Mouse (Mus musculus): ENCODE data around the gene Gm10053. TPM values are rescaled to one million over a fixed set of nuclear protein-coding genes. Genes with fewer than 3 reads are reported as not detected.
"Not testable (repeated sequence)": the region's sequence is repeated elsewhere in the genome, so short reads cannot be mapped to it uniquely, and the experiment has no call there.

The Gm10053 gene
- polyA plus RNA-seq (2015; fragmentation: Nextera tagmentation; extraction: Ambion mirVana): 215 and 226 TPM in 2 replicates

DNA sequence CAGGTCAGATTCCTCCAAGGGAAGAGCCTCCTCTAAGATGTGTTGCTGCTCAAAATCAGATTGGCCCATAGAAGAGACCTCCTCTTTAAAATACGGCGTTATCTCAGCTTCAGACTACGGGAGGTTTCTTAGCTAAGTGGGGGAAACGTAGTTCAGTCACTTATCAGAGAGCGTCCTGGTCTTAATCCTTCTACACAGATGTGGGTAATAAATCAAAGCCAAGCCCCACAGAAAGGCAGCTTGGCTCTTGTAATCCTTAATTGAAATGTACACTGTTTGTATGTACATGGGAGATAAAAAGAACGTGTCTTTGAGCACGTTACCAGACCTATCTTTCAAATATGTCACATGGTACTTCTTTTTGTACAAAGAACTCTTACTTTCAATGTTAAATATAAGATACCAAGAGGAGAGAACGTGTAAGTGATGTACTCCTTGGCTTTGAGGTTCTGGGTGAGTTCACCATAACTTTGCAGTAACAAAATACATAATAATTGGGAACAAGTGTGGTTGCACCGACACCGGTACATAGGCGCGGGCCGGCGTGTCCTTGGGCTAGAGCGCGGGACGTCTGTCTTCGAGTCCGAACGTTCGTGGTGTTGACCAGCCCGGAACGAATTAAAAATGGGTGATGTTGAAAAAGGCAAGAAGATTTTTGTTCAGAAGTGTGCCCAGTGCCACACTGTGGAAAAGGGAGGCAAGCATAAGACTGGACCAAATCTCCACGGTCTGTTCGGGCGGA, at the start of gene Gm10053:
Gm10053 (plus strand) TSS at position 558 of the 742 bp plus-strand sequence.
- H3K9ac ChIP-seq; H3K36me3 ChIP-seq; H3K4me1 ChIP-seq (replicated peaks); H3K4me2 ChIP-seq; H3K4me3 ChIP-seq (replicated peaks); H3K9me3 ChIP-seq (replicated peaks); H3K27ac ChIP-seq; DNase-seq; H3K27me3 ChIP-seq: not testable (repeated sequence)
- ATAC-seq (ENCODE audit: low read depth): 0 out of 2 replicates have a peak, but pooled peaks have one; percentile 54
- 64% methylated on average over 23 of the region's 26 CpGs for WGBS (ENCODE audit: insufficient replicate concordance)

GRCm38 (mm10) chr19:24842080-24842479, 33.4 kb upstream of the Gm10053 start:
- 47% methylated on average over 3 of the region's 3 CpGs for WGBS (ENCODE audit: insufficient replicate concordance)
- ATAC-seq (ENCODE audit: low read depth): no peak
- Histone ChIP-seq H3K4me2 (no peak overlapping the region), H3K4me1 (replicated peaks) (no peaks in the 10 kb centered on the region), H3K4me3 (replicated peaks) (no peak overlapping the region), H3K9me3 (replicated peaks) (no peaks in the 10 kb centered on the region), H3K36me3 (no peaks in the 10 kb centered on the region), H3K27ac (no peak overlapping the region), H3K9ac (no peak overlapping the region), H3K27me3 (no peaks in the 10 kb centered on the region)
- DNase-seq: no peak

- DNase-seq (no peak), ATAC-seq (ENCODE audit: low read depth) (no peak)
- Histone ChIP-seq H3K36me3 (no peaks in the 10 kb centered on the region), H3K4me3 (replicated peaks) (no peak overlapping the region), H3K4me2 (no peak overlapping the region), H3K4me1 (replicated peaks) (no peaks in the 10 kb centered on the region), H3K9ac (no peak overlapping the region), H3K27ac (no peak overlapping the region), H3K9me3 (replicated peaks) (no peaks in the 10 kb centered on the region), H3K27me3 (no peaks in the 10 kb centered on the region)
- WGBS (ENCODE audit: insufficient replicate concordance): 48% methylated on average over 7 of the region's 7 CpGs
These were observed 30.4 kb upstream of the Gm10053 start for GRCm38 (mm10) chr19:24845007-24845546.

DNA sequence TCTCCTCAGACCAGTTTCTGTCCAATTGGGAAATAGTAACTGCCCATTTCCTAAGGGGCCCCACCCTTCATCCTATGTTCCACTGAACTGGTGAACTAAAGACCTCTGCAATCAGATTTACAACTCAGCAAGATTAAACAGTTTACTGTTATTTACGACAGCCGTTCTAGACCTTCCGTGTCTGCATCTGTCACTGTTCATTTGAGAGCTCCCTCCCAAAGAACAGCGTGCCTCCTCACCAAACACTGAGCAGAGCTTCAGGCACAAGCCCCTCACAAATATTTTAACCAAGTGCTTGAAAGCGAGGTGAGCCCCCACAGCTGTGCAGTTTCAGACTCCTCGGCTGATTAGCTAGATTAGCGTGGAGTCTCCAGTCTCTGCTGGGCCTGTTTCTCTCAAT, 27.1 kb upstream of the Gm10053 start:
- Histone ChIP-seq H3K9ac (no peak overlapping the region), H3K4me1 (replicated peaks) (no peaks in the 10 kb centered on the region), H3K4me3 (replicated peaks) (no peak overlapping the region), H3K9me3 (replicated peaks) (no peaks in the 10 kb centered on the region), H3K27ac (no peak overlapping the region), H3K36me3 (no peaks in the 10 kb centered on the region), H3K27me3 (peaks cover 2% of the 10 kb centered on the region; the same call in 1 of the 2 replicates), H3K4me2 (no peak overlapping the region)
- 60% methylated on average over 7 of the region's 7 CpGs for WGBS (ENCODE audit: insufficient replicate concordance)
- no peak for DNase-seq
- ATAC-seq (ENCODE audit: low read depth): no peak

DNA sequence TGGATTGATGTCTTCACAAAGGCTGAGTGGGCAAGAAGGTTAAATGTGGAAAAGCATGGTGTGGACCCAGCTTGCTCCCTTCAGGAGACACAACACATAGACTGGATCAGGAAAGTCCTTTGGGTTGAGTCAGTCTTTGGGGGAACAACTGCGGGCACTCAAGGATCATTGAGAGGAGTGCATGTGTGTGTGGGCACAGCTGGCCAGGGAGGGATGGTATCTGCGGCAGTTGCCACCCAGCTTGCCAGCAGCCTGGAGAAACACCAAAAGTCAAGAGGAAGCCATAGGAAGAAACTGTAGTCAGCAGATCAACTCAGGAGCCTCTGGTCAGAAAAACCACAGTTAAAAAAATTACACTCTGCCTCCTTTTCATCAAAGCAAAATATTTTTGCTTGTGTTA, 26.6 kb upstream of the Gm10053 start:
- WGBS (ENCODE audit: insufficient replicate concordance): 65% methylated on average over 2 of the region's 2 CpGs
- DNase-seq (no peak), ATAC-seq (ENCODE audit: low read depth) (no peak)
- H3K9ac ChIP-seq: no peak overlapping the region
- no peak overlapping the region for H3K27ac ChIP-seq
- H3K36me3 ChIP-seq: no peaks in the 10 kb centered on the region
- no peak overlapping the region for H3K4me2 ChIP-seq
- no peaks in the 10 kb centered on the region for H3K9me3 ChIP-seq (replicated peaks)
- H3K4me3 ChIP-seq (replicated peaks): no peak overlapping the region
- H3K4me1 ChIP-seq (replicated peaks): no peaks in the 10 kb centered on the region
- peaks cover 3% of the 10 kb centered on the region; the same call in 1 of the 2 replicates for H3K27me3 ChIP-seq

DNA sequence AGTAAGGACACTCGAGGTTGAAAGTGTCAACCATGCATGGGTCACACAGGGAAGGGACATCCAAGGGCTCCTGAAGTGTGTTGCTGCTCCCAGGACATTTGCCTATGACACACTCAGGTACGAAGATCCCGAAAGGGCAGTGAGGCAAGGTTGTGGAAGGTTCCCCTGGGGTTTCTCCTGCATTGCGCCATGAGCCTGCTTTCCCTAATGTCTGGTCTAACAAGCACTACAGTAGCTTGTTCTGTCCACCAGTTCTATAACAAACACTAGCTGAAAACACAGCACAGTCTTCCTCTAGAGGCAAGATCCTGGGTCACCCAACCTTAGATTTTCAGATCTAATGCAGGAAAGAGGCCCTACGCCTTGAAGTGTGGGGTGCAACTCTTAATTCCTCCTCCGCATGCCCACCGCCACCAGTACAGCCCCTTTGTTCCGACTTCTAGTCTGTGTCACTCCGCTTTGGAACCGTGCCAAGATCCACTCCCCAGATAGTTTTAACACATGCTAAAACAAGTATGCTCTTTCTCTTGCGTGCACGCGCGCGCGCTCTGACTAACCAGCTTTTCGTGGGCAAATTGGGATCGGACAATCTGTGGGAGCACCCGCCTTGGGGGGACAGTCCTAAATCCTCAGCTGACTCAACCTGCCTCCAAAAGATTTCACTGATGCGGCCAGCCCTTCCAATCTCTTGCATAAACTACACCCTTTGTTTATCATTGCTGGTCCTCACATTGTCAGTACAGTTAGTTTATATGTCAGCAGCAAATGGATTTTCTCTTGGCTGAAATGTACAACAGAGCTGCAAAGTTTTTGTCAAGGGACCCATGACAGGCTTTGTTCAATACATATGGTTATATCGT, 23.8 kb upstream of the Gm10053 start:
- no peak overlapping the region for H3K4me3 ChIP-seq (replicated peaks)
- 78% methylated on average over 21 of the region's 21 CpGs for WGBS (ENCODE audit: insufficient replicate concordance)
- no peaks in the 10 kb centered on the region for H3K9me3 ChIP-seq (replicated peaks)
- no peak overlapping the region for H3K9ac ChIP-seq
- no peak overlapping the region for H3K4me2 ChIP-seq
- no peaks in the 10 kb centered on the region for H3K4me1 ChIP-seq (replicated peaks)
- no peak for ATAC-seq (ENCODE audit: low read depth)
- H3K27ac ChIP-seq: no peak overlapping the region
- H3K27me3 ChIP-seq: peaks cover 3% of the 10 kb centered on the region; the same call in 1 of the 2 replicates
- H3K36me3 ChIP-seq: no peaks in the 10 kb centered on the region
- DNase-seq: no peak

DNA sequence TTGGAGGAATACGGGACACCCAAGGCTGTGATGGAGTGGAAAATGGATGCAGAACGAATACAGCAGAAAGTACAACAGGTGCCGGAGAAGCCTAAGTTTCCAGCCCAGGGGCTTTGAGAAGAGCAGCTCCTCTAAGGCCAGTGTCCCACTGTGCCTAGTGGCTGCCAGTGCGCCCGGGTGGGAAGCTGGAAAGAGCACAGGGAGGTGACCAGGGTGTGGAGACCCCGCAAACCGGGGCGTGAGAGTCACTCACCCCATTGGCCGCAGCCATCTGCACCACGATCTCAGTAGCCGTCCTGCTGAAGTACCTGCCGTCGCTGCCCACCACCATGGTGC, 14.2 kb upstream of the Gm10053 start:
- no peak overlapping the region for H3K27ac ChIP-seq
- H3K9ac ChIP-seq: no peak overlapping the region
- no peaks in the 10 kb centered on the region for H3K36me3 ChIP-seq
- H3K4me2 ChIP-seq: peak overlapping the region; percentile 49
- peak overlapping the region; percentile 44 for H3K4me3 ChIP-seq (replicated peaks)
- DNase-seq (no peak), ATAC-seq (ENCODE audit: low read depth) (no peak)
- 22% methylated on average over 13 of the region's 13 CpGs for WGBS (ENCODE audit: insufficient replicate concordance)
- H3K27me3 ChIP-seq: peaks cover 42% of the 10 kb centered on the region
- H3K4me1 ChIP-seq (replicated peaks): no peaks in the 10 kb centered on the region
- no peaks in the 10 kb centered on the region for H3K9me3 ChIP-seq (replicated peaks)

DNA sequence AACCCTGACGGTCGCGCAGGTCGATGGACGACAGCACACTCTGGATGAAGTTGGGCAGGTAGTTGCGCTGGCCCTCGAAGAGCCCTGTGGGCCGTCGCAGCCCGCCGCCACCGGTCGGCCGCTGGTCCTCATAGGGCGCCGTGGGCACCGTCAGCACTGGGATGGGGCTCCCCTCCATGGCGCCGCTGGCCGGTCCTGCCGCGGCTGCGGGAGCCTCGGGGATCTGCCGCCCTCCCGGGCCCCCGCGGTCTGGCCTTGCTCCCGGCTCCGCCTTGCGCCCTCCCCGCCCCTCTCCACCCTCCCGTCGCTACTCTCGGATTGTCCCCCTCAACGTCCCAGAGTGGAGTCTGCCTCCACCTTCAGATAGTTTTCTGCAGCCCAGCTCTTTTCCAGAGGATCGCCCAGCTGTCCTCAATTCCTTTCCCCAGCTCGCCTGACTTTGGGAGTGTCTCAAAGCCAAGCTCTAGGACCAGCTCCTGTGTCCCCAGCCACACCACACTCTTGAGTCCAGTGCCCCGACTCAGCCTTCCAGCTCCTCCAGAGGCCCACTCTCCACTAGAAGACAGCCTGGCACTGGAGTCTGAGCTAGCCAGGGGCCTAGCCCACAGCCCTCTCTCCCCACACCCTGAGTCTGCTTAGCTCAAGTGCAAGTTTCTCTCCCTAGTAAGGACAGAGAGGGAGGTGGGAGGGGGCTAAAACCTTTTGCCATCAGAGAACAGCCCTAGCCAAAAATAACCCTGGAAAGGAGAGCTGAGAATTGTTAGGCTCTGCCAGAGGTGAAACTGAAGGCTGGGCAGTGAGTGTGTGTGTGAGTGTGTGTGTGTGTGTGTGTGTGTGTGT, 13.7 kb upstream of the Gm10053 start, which contains the start of gene Pgm5:
Pgm5 (minus strand) TSS at position 244 of the 840 bp plus-strand sequence.
- WGBS (ENCODE audit: insufficient replicate concordance): 1% methylated on average over 39 of the region's 39 CpGs
- ATAC-seq (ENCODE audit: low read depth) (no peak), DNase-seq (no peak)
- Histone ChIP-seq H3K36me3 (no peaks in the 10 kb centered on the region), H3K4me2 (peak within 1 kb of the TSS; percentile 49), H3K27me3 (peaks cover 42% of the 10 kb centered on the region), H3K9me3 (replicated peaks) (no peaks in the 10 kb centered on the region), H3K27ac (no peak within 1 kb of the TSS), H3K9ac (no peak within 1 kb of the TSS), H3K4me3 (replicated peaks) (peak within 1 kb of the TSS; percentile 44), H3K4me1 (replicated peaks) (no peaks in the 10 kb centered on the region)

DNA sequence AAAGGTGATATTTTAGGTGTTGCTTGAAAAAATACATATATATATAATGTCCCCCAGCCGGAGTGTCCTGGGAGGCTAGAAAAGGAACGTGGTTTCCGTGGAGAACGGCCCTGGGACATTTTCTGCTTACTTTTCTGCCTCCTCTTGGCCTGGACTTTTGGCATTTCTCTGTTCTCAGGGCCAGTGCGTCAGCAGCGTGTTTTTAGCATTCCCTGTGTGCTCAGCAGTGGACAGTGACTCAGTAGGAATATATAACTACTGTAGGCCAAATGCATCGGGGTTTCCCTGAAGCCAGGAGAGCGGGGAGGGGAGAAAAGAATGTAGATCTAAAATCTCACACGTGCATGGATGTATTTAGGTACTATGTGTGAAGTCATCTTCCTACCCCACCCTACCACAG, 10.1 kb upstream of the Gm10053 start:
- peaks cover 35% of the 10 kb centered on the region for H3K27me3 ChIP-seq
- H3K4me3 ChIP-seq (replicated peaks): no peak overlapping the region
- H3K36me3 ChIP-seq: no peaks in the 10 kb centered on the region
- H3K4me2 ChIP-seq: no peak overlapping the region
- ATAC-seq (ENCODE audit: low read depth): no peak
- no peak overlapping the region for H3K27ac ChIP-seq
- DNase-seq: no peak
- H3K9ac ChIP-seq: no peak overlapping the region
- H3K9me3 ChIP-seq (replicated peaks): no peaks in the 10 kb centered on the region
- H3K4me1 ChIP-seq (replicated peaks): no peaks in the 10 kb centered on the region
- 67% methylated on average over 9 of the region's 9 CpGs for WGBS (ENCODE audit: insufficient replicate concordance)

DNA sequence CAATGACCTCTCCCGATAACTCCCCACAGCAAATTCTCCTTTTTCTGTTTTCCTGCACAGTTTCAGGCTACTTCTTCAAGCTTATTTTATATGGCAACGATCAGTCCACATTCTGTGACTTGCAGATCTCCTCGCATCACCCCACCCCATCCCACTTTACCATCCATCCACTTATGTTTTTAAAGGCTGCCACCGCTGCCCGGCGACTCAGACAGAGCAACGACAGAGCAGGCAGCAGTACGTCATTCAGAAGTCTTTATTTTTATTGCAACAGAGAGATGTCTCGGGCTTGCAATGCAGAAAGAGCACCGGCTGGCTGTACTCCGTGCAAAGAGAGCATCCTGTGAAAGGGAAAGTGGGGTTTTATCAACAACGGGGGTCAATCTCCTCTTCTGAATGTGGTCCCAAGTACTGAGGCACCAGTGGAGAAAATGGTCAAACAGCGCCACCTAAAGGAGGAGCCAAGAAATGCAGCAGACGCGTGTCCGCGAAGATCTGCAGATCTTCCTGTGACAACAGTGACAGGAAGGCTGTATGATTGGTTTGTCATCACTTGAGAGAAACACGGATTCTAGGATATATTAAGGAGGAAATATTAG, 4.3 kb upstream of the Gm10053 start:
- H3K4me2 ChIP-seq: no peak overlapping the region
- no peaks in the 10 kb centered on the region for H3K36me3 ChIP-seq
- ATAC-seq (ENCODE audit: low read depth) (no peak), DNase-seq (peak; percentile 39)
- H3K9ac ChIP-seq: no peak overlapping the region
- H3K9me3 ChIP-seq (replicated peaks): no peaks in the 10 kb centered on the region
- no peak overlapping the region for H3K27ac ChIP-seq
- 24% methylated on average over 18 of the region's 18 CpGs for WGBS (ENCODE audit: insufficient replicate concordance)
- 0 out of 2 replicates have a peak overlapping the region, but pooled peaks have one; percentile 15 for H3K4me3 ChIP-seq (replicated peaks)
- no peaks in the 10 kb centered on the region for H3K4me1 ChIP-seq (replicated peaks)
- peaks cover 9% of the 10 kb centered on the region; the same call in 1 of the 2 replicates for H3K27me3 ChIP-seq
